Mouse (Mus musculus) hindbrain, embryonic 13.5 days (tissue): ENCODE results near the gene Wee2. TPM values are rescaled to one million over a fixed set of nuclear protein-coding genes. Genes with fewer than 3 reads are reported as not detected.

ENCODE experiments used
- ATAC-seq: fragments of 200-750 bp; cut with Nextera tagmentation; 2 replicates; pipeline ENCODE4 v1.8.0; 2017; ENCODE audit warnings: moderate TSS enrichment; ENCODE audit not compliant: low FRiP score
- H3K27ac ChIP-seq: fragments of 300-500 bp; sonication (generic); 2 replicates; pipeline ENCODE4 v1.5.1; 2015; ENCODE audit warnings: inconsistent platforms, mild to moderate bottlenecking, moderate library complexity
- H3K27me3 ChIP-seq: fragments of 300-500 bp; sonication (generic); 2 replicates; pipeline ENCODE4 v1.6.1; 2015; ENCODE audit warnings: mild to moderate bottlenecking, inconsistent platforms
- H3K36me3 ChIP-seq: fragments of 300-500 bp; sonication (generic); 2 replicates; pipeline ENCODE4 v1.6.1; 2015; ENCODE audit warnings: mild to moderate bottlenecking, inconsistent platforms
- H3K4me1 ChIP-seq: fragments of 300-500 bp; sonication (generic); replicated peaks from 2 replicates; pipeline ENCODE4 v1.6.1; 2015; ENCODE audit warnings: inconsistent platforms
- H3K4me2 ChIP-seq: fragments of 300-500 bp; sonication (generic); 2 replicates; pipeline ENCODE4 v1.6.1; 2015; ENCODE audit warnings: inconsistent platforms, mild to moderate bottlenecking, moderate library complexity
- H3K4me3 ChIP-seq: fragments of 300-500 bp; sonication (generic); 2 replicates; pipeline ENCODE4 v1.5.1; 2015; ENCODE audit warnings: mild to moderate bottlenecking, inconsistent platforms
- H3K9ac ChIP-seq: fragments of 300-500 bp; sonication (generic); 2 replicates; pipeline ENCODE4 v1.6.1; 2015; ENCODE audit warnings: mild to moderate bottlenecking, inconsistent platforms
- H3K9me3 ChIP-seq: fragments of 300-500 bp; sonication (generic); 2 replicates; pipeline ENCODE4 v1.6.1; 2016; ENCODE audit warnings: inconsistent platforms
- WGBS: fragments of 180-500 bp; shearing (Covaris S2); methylation state at CpG from one replicate; pipeline ENCODE4 v1.1.7; 2015; 5-methylcytosine and 5-hydroxymethylcytosine counted together
- polyA plus RNA-seq: library from polyadenylated mRNA; unstranded; fragments of >200 nt; fragmentation: Nextera tagmentation; extraction: Ambion mirVana; gene quantifications from 2 replicates; pipeline ENCODE4 v1.2.1, GENCODE M21; 2015

The Wee2 gene
- polyA plus RNA-seq, 1 experiment from 2014 or later, result 0.18 TPM

DNA sequence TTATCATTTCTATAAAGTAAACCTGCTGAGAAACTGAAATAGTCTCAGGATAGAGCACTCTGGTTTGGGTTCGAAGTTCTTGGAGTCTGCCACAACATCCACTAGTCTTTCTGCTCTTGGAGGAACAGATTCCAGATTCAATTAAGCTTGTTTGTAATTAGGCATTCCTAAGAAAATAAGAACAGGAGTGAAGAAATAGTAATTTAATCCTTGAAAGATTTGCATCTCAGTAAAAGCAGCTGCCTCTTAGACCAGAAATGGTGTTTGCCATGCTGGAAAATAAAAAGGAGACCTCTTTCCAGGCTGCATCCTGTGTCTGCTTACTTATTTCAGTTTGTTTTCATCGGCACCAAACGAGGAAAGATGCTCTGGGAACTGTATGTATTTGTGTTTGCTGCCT lies 54.3 kb downstream of the Wee2 start, which contains the start of gene Tas2r108:
Tas2r108 (plus strand) TSS at position 301 of the 400 bp plus-strand sequence.
- WGBS, result 88% methylated on average over 3 of the region's 3 CpGs
- H3K27me3 ChIP-seq, result no peaks in the 10 kb centered on the region
- H3K4me2 ChIP-seq, result no peak within 1 kb of the TSS
- no peak within 1 kb of the TSS for H3K4me3 ChIP-seq
- no peak for ATAC-seq
- no peaks in the 10 kb centered on the region for H3K9me3 ChIP-seq
- no peak within 1 kb of the TSS for H3K27ac ChIP-seq
- H3K36me3 ChIP-seq, result no peaks in the 10 kb centered on the region
- no peak within 1 kb of the TSS for H3K9ac ChIP-seq
- no peaks in the 10 kb centered on the region for H3K4me1 ChIP-seq

Other genes starting within 250 kb of the Wee2 start
- 40.4 and 41.8 TPM in 2 replicates for gene Agk, start 113.9 kb upstream of the Wee2 start, polyA plus RNA-seq
- 14.4 and 19.1 TPM in 2 replicates for gene E330009J07Rik, start 3.0 kb upstream of the Wee2 start, polyA plus RNA-seq
- gene Ssbp1, start 32.3 kb downstream of the Wee2 start, polyA plus RNA-seq, result 126 and 132 TPM in 2 replicates
- gene Tas2r137, start 52.1 kb downstream of the Wee2 start, polyA plus RNA-seq, result not detected in 2 replicates
- gene Tas2r108, start 54.4 kb downstream of the Wee2 start, polyA plus RNA-seq, result not detected in 2 replicates
- not detected in 2 replicates for gene Prss37, start 80.4 kb downstream of the Wee2 start, polyA plus RNA-seq
- 0.12 TPM in 2 replicates for gene Olfr461, start 116.0 kb downstream of the Wee2 start, polyA plus RNA-seq
- gene Olfr460, start 130.4 kb downstream of the Wee2 start, polyA plus RNA-seq, result not detected in 2 replicates
- gene Clec5a, start 146.7 kb downstream of the Wee2 start, polyA plus RNA-seq, result 0.66 and 1.6 TPM in 2 replicates
- gene Tas2r138, start 174.2 kb downstream of the Wee2 start, polyA plus RNA-seq, result not detected in 2 replicates
- 0.05 TPM in 1 of 2 replicates, not detected in the other for gene Mgam, start 189.7 kb downstream of the Wee2 start, polyA plus RNA-seq